Mouse (Mus musculus) limb, embryonic 15.5 days (tissue): ENCODE measurements around the gene Gcc2. TPM values are rescaled to one million over a fixed set of nuclear protein-coding genes. Genes with fewer than 3 reads are reported as not detected.
"Not testable (repeated sequence)": the region's sequence is repeated elsewhere in the genome, so short reads cannot be mapped to it uniquely, and the experiment has no call there.

Experiments
- ATAC-seq: fragments of 200-750 bp; cut with Nextera tagmentation; 2 replicates; pipeline ENCODE4 v1.8.0; 2017; ENCODE audit warnings: low read depth, moderate TSS enrichment; ENCODE audit not compliant: insufficient number of reproducible peaks, low FRiP score, low TSS enrichment
- H3K27ac ChIP-seq: fragments of 300-500 bp; sonication (generic); 2 replicates; pipeline ENCODE4 v1.5.1; 2015; ENCODE audit warnings: moderate library complexity, mild to moderate bottlenecking, inconsistent platforms
- H3K27me3 ChIP-seq: fragments of 300-500 bp; sonication (generic); 2 replicates; pipeline ENCODE4 v1.6.1; 2015; ENCODE audit warnings: inconsistent platforms
- H3K36me3 ChIP-seq: fragments of 300-500 bp; sonication (generic); 2 replicates; pipeline ENCODE4 v1.6.1; 2015; ENCODE audit warnings: inconsistent platforms
- H3K4me1 ChIP-seq: fragments of 300-500 bp; sonication (generic); 2 replicates; pipeline ENCODE4 v1.6.1; 2015; ENCODE audit warnings: inconsistent platforms
- H3K4me2 ChIP-seq: fragments of 300-500 bp; sonication (generic); 2 replicates; pipeline ENCODE4 v1.6.1; 2015; ENCODE audit warnings: mild to moderate bottlenecking, inconsistent platforms
- H3K4me3 ChIP-seq: fragments of 300-500 bp; sonication (generic); 2 replicates; pipeline ENCODE4 v1.5.1; 2015; ENCODE audit warnings: mild to moderate bottlenecking, inconsistent platforms
- H3K9ac ChIP-seq: fragments of 300-500 bp; sonication (generic); 2 replicates; pipeline ENCODE4 v1.6.1; 2015; ENCODE audit warnings: inconsistent platforms
- H3K9me3 ChIP-seq: fragments of 300-500 bp; sonication (generic); 2 replicates; pipeline ENCODE4 v1.6.1; 2016; ENCODE audit warnings: inconsistent platforms
- WGBS: fragments of 180-500 bp; shearing (Covaris S2); methylation state at CpG from one replicate; pipeline ENCODE4 v1.1.7; 2015; 5-methylcytosine and 5-hydroxymethylcytosine counted together
- polyA plus RNA-seq: library from polyadenylated mRNA; unstranded; fragments of >200 nt; fragmentation: Nextera tagmentation; extraction: Ambion mirVana; gene quantifications from 2 replicates; pipeline ENCODE4 v1.2.1, GENCODE M21; 2015

The Gcc2 gene
- polyA plus RNA-seq, 1 experiment from 2014 or later: 60.9 TPM

- not testable (repeated sequence) for ATAC-seq
Observed at GRCm38 (mm10) chr10:58233740-58234121, 21.6 kb upstream of the Gcc2 start.

GRCm38 (mm10) chr10:58234985-58235384 is 20.3 kb upstream of the Gcc2 start:
- not testable (repeated sequence) for H3K27me3 ChIP-seq, H3K4me2 ChIP-seq, H3K4me3 ChIP-seq, H3K9ac ChIP-seq, ATAC-seq, H3K27ac ChIP-seq, H3K36me3 ChIP-seq, H3K4me1 ChIP-seq
- H3K9me3 ChIP-seq: peaks cover 16% of the 10 kb centered on the region
- 80% methylated on average over 4 of the region's 4 CpGs for WGBS

More at GRCm38 (mm10) chr10:58233740-58234121, 21.6 kb upstream of the Gcc2 start:
- H3K4me1 ChIP-seq, H3K27ac ChIP-seq, H3K27me3 ChIP-seq, H3K4me3 ChIP-seq, H3K36me3 ChIP-seq, H3K9ac ChIP-seq, H3K4me2 ChIP-seq: not testable (repeated sequence)
- H3K9me3 ChIP-seq: peaks cover 16% of the 10 kb centered on the region

- ATAC-seq: no peak
Observed at GRCm38 (mm10) chr10:58236613-58237012, 18.7 kb upstream of the Gcc2 start, which contains the start of gene Gm4981. TSS of gene Gm4981 (minus strand) at chr10:58236701.

GRCm38 (mm10) chr10:58238984-58239740 is 16.1 kb upstream of the Gcc2 start:
- not testable (repeated sequence) for H3K36me3 ChIP-seq, H3K4me1 ChIP-seq, H3K27me3 ChIP-seq, H3K9ac ChIP-seq, H3K4me2 ChIP-seq, H3K9me3 ChIP-seq, H3K27ac ChIP-seq, H3K4me3 ChIP-seq
- 82% methylated on average over 8 of the region's 8 CpGs for WGBS
- peak; percentile 88 for ATAC-seq

More at GRCm38 (mm10) chr10:58236613-58237012, 18.7 kb upstream of the Gcc2 start, which contains the start of gene Gm4981:
- no peaks in the 10 kb centered on the region for H3K4me1 ChIP-seq
- no peak within 1 kb of the TSS for H3K4me2 ChIP-seq
- H3K9ac ChIP-seq: no peak within 1 kb of the TSS
- H3K27ac ChIP-seq: no peak within 1 kb of the TSS
- no peaks in the 10 kb centered on the region for H3K27me3 ChIP-seq
- no peak within 1 kb of the TSS for H3K4me3 ChIP-seq
- peaks cover 12% of the 10 kb centered on the region for H3K9me3 ChIP-seq
- H3K36me3 ChIP-seq: no peaks in the 10 kb centered on the region
- WGBS: 89% methylated on average over 10 of the region's 10 CpGs

- Histone ChIP-seq H3K4me1 (peaks cover 2% of the 10 kb centered on the region; the same call in 1 of the 2 replicates), H3K9ac (no peak overlapping the region), H3K27me3 (no peaks in the 10 kb centered on the region), H3K36me3 (no peaks in the 10 kb centered on the region), H3K4me3 (no peak overlapping the region), H3K9me3 (no peaks in the 10 kb centered on the region), H3K27ac (no peak overlapping the region), H3K4me2 (no peak overlapping the region)
- 19% methylated on average over 1 of the region's 1 CpGs for WGBS
- ATAC-seq: no peak
Observed at GRCm38 (mm10) chr10:58249535-58249934, 5.8 kb upstream of the Gcc2 start.

- H3K27ac ChIP-seq: no peak overlapping the region
- peak overlapping the region; percentile 93 for H3K4me3 ChIP-seq
- no peak overlapping the region for H3K9ac ChIP-seq
- H3K9me3 ChIP-seq: no peaks in the 10 kb centered on the region
- ATAC-seq: no peak
- peaks cover 5% of the 10 kb centered on the region; the same call in 1 of the 2 replicates for H3K4me1 ChIP-seq
- H3K27me3 ChIP-seq: no peaks in the 10 kb centered on the region
- WGBS: 38% methylated on average over 6 of the region's 6 CpGs
- H3K4me2 ChIP-seq: peak overlapping the region; percentile 50
- H3K36me3 ChIP-seq: peaks cover 13% of the 10 kb centered on the region
Observed at GRCm38 (mm10) chr10:58254635-58255175, 592 bp upstream of the Gcc2 start.

- no peak for ATAC-seq
- WGBS: 1% methylated on average over 4 of the region's 4 CpGs
- H3K27me3 ChIP-seq: no peaks in the 10 kb centered on the region
- H3K4me3 ChIP-seq: peak overlapping the region; percentile 93
- H3K36me3 ChIP-seq: peaks cover 24% of the 10 kb centered on the region
- peaks cover 5% of the 10 kb centered on the region; the same call in 1 of the 2 replicates for H3K4me1 ChIP-seq
- H3K9ac ChIP-seq: no peak overlapping the region; the same call in 1 of the 2 replicates
- H3K27ac ChIP-seq: no peak overlapping the region
- H3K9me3 ChIP-seq: no peaks in the 10 kb centered on the region
- H3K4me2 ChIP-seq: peak overlapping the region; percentile 50
Observed at GRCm38 (mm10) chr10:58255954-58256353, 657 bp downstream of the Gcc2 start.

GRCm38 (mm10) chr10:58258466-58258865 is 3.2 kb downstream of the Gcc2 start:
- Histone ChIP-seq H3K4me2 (no peak overlapping the region), H3K27ac (no peak overlapping the region), H3K9ac (no peak overlapping the region), H3K27me3 (no peaks in the 10 kb centered on the region), H3K4me1 (peaks cover 5% of the 10 kb centered on the region; the same call in 1 of the 2 replicates), H3K36me3 (peaks cover 39% of the 10 kb centered on the region), H3K4me3 (no peak overlapping the region), H3K9me3 (no peaks in the 10 kb centered on the region)
- WGBS: 60% methylated on average over 5 of the region's 5 CpGs
- ATAC-seq: no peak

GRCm38 (mm10) chr10:58282238-58282637 is 26.9 kb downstream of the Gcc2 start:
- Histone ChIP-seq H3K36me3 (peaks cover 40% of the 10 kb centered on the region), H3K27me3 (no peaks in the 10 kb centered on the region), H3K4me3 (no peak overlapping the region), H3K27ac (no peak overlapping the region), H3K4me1 (no peaks in the 10 kb centered on the region), H3K9me3 (no peaks in the 10 kb centered on the region), H3K4me2 (no peak overlapping the region), H3K9ac (no peak overlapping the region)
- 76% methylated on average over 7 of the region's 7 CpGs for WGBS
- ATAC-seq: no peak

- ATAC-seq: no peak
- no peak overlapping the region for H3K4me3 ChIP-seq
- no peaks in the 10 kb centered on the region for H3K9me3 ChIP-seq
- no peaks in the 10 kb centered on the region for H3K27me3 ChIP-seq
- H3K4me1 ChIP-seq: no peaks in the 10 kb centered on the region
- H3K4me2 ChIP-seq: no peak overlapping the region
- WGBS: 76% methylated on average over 3 of the region's 3 CpGs
- peaks cover 71% of the 10 kb centered on the region for H3K36me3 ChIP-seq
- no peak overlapping the region for H3K27ac ChIP-seq
- no peak overlapping the region for H3K9ac ChIP-seq
Observed at GRCm38 (mm10) chr10:58290742-58291141, 35.4 kb downstream of the Gcc2 start.

GRCm38 (mm10) chr10:58294246-58294645 is 38.9 kb downstream of the Gcc2 start:
- no peaks in the 10 kb centered on the region for H3K27me3 ChIP-seq
- no peak overlapping the region for H3K9ac ChIP-seq
- no peak overlapping the region for H3K27ac ChIP-seq
- H3K4me1 ChIP-seq: no peaks in the 10 kb centered on the region
- H3K9me3 ChIP-seq: no peaks in the 10 kb centered on the region
- peaks cover 82% of the 10 kb centered on the region for H3K36me3 ChIP-seq
- no peak overlapping the region for H3K4me2 ChIP-seq
- H3K4me3 ChIP-seq: no peak overlapping the region
- ATAC-seq: no peak
- 97% methylated on average over 3 of the region's 3 CpGs for WGBS

GRCm38 (mm10) chr10:58295605-58296004 is 40.3 kb downstream of the Gcc2 start:
- Histone ChIP-seq H3K9ac (no peak overlapping the region), H3K4me3 (no peak overlapping the region), H3K9me3 (no peaks in the 10 kb centered on the region), H3K4me2 (no peak overlapping the region), H3K27ac (no peak overlapping the region), H3K27me3 (no peaks in the 10 kb centered on the region), H3K36me3 (peaks cover 86% of the 10 kb centered on the region), H3K4me1 (no peaks in the 10 kb centered on the region)
- WGBS: 95% methylated on average over 3 of the region's 3 CpGs
- ATAC-seq: no peak
